Mouse (Mus musculus): ENCODE results near the gene Rassf2.

- no peak for TF ChIP-seq GATA1 (IDR thresholded peaks at IDR 0.05; ENCODE audit: borderline replicate concordance, low read length)
- TF ChIP-seq FLI1 (IDR thresholded peaks at IDR 0.05; ENCODE audit: low read length): no peak
These were observed 81.9 kb downstream of the Rassf2 start for GRCm38 (mm10) chr2:131948156-131948555.

Data from megakaryocyte, embryonic 14.5 days (primary cell).